Mouse (Mus musculus): ENCODE results near the gene Ahdc1. TPM values are rescaled to one million over a fixed set of nuclear protein-coding genes. Genes with fewer than 3 reads are reported as not detected.

Gene Ahdc1
- 10 to 100 TPM; 36.3 to 38.5 TPM for total RNA-seq (2021)
- long read RNA-seq, experiment 1, partial matches to known transcripts = 4 of 5 reads
- long read RNA-seq, experiment 1, other reads (novel, unspliced or antisense) = 1 of 5 reads
- long read RNA-seq, experiment 2, partial matches to known transcripts = 4 of 4 reads
- long read RNA-seq, experiment 2, other reads (novel, unspliced or antisense) = 0 of 4 reads

DNA sequence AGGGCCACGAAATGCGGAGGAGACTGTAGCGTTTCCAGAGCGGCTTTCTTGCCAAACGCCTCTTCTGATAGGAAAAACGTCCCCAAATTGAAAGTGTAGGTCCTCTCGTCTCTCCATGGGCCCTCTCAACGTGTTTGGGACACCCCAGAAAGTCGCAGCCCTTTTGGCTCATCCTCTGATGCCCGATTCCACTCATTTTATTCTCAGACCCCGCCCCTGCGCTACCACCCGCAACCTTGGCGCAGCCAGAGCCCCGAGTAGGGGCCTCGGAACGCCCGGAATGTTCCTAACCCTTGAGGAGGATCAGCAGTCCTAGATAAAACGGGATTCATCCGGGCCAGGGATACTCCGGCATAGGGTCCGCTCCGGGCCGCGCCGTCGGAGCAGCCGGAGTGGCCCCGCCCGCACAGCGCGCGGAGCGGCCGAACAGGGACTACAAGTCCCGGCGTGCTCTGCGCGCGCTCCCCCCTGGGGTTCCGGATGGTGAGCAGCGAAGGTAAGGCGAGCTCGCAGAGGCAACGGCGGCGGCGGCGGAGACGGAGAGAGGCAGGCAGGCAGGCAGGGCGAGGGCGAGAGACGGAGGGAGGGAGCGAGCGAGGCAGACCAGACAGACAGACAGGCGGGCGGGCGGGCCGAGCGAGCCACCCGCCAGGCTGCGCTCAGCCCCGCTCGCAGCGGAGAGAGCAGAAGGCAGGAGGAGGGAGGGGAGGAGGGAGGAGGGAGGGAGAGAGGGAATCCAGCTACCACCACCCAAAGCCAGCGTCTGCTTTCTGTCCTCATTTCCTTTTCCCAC, at the start of gene Ahdc1:
Ahdc1 (plus strand) TSS at position 233 of the 793 bp plus-strand sequence.
- DNase-seq = peak; percentile 94 to 95

DNA sequence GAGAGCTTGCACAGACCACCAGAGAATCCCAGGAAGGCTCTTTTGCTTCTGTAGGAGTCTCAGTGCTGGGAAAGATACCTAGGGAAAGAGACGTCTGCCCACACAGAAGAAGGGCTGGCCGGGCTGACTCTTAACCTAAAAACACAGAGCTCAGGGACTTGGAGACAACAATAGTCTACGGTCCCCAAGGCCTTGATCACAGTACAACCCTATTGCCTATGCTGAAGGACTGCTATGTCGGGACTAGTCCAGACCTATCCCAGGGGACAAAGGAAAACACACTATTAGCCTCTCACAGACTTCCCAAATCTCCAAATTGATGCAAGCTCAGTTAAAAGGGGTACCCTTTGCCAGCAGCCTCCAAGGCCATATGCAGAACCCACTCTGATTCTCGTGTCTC, 49.2 kb upstream of the Ahdc1 start:
- DNase-seq = peak in 1 of 2 experiments; percentile 50

DNA sequence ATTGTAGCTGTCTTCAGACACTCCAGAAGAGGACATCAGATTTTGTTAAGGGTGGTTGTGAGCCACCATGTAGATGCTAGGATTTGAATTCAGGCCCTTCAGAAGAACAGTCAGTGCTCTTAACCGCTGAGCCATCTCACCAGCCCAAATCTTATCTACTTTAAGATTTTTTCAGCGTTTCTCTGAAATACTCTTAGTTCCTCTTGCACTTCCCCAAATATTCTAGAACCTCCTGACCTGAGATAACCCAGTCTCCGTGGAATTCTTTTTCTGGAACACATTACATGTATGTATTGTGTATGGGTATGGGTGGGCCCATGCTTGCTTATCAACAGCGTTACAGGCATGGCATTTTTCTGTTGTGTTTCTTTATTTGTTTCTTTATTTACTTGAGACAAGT, 48.4 kb upstream of the Ahdc1 start:
- no peak for DNase-seq

DNA sequence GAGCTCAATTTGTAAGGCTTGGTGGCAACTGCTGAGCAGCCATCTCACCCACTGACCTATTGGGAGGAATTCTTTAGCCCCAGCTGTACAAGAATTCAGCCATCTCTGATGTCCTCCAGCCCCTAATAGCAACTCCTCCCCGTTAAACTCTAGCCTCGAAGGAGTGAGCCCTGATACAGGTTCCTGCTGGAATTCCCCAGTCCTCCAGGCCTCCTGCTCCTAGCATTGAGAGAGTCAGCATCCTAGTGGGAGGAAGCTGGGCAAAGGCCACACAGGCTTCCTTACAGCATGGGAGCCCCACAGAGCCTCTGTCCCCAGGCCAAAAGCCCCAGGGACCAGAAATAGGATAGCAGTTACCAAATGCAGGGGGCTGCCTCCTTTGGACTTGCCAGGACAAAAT, 47.6 kb upstream of the Ahdc1 start:
- DNase-seq = no peak

DNA sequence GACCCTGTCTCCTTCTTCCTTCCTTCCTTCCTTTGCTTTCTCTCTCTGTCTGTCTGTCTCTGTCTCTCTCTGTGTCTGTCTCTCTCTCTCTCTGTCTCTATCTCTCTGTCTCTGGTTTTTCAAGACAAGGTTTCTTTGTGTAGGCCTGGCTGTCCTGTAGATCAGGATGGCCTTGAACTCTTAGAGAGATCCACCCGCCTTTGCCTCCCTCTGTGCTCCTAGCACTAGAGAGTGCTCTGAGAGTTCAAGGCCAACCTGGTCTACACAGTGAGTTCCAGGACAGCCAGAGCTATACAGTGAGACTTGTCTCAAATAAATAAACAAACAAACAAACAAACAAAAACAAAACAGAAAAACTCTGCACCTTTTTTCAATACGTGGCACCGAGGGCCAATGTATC, 47.0 kb upstream of the Ahdc1 start:
- no peak for DNase-seq

DNA sequence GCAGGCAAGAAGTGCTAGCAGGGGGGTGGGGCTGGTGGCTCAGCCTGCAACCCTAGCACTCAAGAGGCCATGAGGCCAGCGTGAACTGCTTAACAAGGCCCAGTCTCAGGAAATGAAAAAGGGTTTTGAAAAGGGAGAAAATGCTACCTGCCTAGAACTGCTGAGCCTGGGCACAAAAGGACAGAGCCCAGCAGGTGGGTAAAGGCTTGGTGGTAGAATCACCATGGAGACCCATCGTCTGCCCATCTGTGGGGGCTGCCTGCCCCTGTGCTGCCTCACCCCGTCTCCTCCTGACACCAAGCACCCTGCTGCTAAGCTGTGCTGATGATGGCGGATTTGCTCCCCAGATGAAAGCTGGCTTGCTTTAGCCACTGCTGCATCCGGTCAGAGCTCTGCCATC, 46.6 kb upstream of the Ahdc1 start:
- no peak for DNase-seq

DNA sequence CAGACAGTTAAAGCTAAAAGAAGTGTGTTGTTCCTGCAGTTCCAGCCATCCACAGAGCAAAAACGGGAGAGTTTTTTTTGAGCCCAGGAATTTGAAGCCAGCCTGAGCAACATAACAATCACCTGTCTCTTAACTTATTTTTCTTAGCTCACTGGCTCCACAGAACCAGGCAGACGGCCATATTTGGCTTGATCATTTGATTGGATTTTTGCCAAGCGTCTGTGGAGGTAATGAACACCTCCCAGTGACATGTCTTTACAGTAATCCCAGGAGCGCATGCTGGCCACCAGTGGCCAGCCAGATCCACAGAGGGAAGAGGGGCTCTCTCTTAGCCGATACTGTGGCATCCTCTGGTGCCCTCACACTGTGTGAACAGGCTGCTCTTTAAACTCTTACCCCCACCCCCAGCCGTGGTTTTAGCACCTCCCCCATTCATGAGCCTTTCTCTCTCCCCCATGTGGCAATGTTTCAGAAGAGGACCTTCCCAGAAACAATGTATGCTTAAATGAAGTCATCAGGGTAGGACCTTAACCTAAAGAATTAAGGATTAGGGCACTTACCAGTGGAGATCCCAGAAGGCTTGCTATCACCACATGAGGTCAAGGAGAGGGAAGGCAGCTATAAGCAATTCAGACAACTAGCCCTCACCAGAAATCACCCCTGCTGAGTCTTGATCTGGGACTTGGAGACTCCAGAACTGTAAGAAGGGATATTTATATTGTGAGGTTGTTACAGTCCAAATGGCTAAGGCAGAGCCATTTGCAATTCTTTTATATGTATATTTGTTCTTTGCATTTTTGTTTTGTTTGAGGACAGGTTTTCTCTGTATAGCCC, 42.7 kb upstream of the Ahdc1 start:
- no peak for DNase-seq

DNA sequence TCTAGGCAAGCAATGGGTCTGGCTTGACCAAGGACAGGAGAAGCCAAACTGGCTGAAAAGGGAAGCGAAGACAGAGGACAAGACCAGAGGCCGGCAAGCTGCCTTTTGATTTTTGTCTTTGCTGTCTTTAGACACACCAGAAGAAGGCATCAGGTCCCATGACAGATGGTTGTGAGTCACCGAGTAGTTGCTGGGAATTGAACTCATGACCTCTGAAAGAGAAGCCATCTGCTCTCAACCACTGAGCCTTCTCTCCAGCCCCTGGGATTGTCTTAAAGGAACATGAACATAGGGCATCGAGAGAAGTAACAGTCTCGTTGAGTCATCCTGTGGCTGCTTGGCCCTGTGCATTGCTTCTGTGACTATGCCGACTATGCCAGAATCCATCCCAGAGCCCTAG, 39.5 kb upstream of the Ahdc1 start:
- no peak for DNase-seq

DNA sequence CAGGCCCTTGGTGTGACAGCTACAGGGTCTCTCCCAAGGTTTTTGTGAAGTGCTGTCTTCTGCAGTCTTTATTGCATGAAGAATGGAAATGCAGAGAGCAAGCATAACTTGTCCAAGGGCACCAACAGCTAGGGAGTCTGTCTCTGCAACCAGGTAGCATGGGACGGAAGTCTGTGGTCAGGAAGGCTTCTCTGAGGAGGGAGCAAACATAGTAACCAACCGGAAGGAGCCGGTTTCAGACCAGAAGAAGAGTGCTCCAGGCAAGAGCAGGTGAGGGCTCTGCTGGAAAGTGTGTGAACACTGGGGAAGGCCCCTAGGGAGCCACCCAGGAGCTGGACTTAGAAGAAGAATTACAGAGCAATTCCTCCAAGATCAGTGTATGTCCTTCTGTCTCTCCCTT, 39.0 kb upstream of the Ahdc1 start:
- DNase-seq = no peak

DNA sequence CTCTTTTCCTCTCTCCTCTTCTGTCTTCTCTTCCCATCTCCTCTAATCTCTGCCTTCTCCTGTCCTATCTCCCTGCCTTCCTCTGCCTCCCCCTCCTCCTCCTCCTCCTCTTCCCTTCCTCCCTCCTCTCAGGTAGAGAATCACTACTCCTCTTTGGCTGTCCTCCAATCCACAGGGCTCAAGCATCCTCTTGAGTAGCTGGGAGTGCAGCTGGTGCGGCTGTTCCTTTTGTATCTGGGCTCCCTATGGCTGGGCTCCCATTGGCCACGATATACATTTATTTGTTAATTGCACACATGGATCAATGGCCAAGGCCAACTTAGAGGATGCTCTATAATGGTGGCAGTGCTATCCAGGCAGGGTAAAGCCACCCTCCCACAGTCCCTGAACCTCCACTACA, 38.5 kb upstream of the Ahdc1 start:
- DNase-seq = no peak

DNA sequence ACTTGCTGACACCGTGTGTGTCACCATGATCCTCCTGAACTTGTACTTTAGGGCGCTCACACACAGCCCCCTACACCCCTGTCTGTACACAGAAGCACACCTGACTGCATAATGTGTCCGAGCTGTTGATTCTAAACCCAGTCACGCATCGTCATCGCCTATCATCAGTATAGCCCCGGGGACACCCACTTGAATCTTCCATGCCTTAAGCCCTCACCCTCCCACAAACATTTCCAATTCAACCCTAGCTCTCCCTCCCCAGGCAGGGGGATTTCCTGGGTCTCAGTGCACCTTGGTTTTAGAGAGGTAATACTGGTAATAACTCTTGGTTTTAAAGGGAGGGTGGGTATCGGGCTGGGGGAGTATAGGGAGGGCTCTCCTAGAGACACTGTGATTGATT, 37.9 kb upstream of the Ahdc1 start:
- DNase-seq = no peak

DNA sequence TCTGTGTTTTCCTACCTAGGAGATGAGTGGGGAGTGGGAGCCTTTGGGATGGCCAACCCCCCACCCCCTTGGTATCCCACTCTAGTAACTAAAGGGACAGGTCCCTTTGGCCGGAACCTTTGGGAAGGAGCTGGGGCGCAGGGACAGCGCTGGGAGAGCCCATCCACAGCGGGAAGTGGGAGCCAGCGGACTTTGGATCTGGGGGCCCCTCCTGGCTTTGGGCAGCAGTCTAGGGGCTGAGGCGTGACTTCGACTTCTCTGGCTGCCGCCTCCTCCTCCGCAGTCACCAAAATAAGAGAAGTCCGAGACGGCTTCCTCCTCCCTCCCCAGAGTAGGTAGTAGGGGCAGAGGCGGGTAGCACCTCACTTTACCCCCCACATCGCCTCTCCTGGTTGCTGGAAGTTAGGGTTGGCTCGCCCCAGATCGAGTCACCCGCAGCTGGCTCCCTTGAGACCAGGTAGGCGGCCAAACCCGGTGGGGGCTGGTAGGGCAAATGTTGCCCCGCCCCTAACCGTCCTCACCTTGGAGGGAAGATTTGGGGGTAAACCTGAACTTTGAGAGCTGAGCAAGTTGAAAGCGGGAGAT, 37.2 kb upstream of the Ahdc1 start, which contains the start of gene Fgr:
Fgr (plus strand) TSS at position 282 of the 585 bp plus-strand sequence.
- DNase-seq = peak in 1 of 2 experiments; percentile 30

DNA sequence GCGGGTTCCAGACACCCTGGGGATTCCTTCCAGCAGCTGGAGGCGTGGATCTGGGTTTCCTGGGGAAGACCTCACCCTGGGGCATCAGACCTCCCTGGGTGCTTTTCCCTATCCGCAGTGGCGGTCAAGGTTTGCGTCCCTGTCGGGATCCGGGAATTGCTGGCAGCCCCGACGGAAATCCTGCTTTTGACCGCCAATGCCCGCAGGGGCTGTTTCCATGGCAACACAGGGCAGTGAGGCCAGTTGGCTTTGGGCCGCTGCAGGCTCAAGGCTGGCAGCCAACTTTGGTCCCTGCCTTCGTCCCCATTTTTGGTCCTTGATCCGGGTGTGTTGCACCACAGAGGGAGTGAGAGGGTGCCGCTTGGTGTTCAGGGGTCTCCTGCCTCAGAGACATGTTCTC, 36.2 kb upstream of the Ahdc1 start:
- peak; percentile 69 to 79 for DNase-seq

DNA sequence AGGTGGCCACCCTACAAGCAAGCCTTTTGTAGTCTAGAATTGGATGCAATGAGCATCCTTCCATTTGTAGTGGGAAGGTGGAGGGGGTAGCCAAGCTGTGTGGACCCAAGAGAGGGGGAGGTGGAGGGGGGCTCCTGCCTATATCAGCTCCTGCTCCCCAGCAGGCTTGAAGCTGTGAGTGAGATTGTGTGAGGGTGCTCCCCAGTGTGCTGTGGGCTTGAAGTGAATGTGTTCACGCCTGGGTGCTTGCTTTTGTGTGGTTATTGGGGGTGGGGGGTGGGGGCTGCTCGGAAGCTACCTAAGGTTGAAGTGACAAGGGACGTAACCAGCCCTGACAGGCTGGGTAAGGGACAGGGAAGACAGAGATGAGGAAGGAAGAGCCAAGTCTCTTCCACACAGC, 35.3 kb upstream of the Ahdc1 start:
- DNase-seq = no peak

DNA sequence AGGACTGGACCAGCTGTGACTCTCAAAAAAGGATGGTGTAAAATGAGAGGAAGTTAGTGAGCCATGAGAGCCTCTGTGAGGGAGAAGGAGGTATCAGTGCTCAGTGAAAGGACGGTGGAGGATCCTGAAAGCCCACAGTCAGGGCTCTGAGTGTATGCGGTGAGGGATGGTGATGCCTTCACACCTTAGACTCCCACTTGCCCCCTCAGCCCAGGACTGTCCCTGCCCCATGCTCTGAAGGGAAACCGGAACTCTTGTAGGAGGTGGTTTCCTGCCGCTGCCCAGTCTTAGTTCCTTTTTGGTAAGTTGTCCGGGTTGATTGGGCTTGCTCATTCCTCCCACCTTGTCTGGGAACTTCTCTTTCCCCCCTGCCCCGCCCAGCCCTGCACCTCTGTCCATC, 34.3 kb upstream of the Ahdc1 start:
- DNase-seq = peak in 1 of 2 experiments; percentile 32

DNA sequence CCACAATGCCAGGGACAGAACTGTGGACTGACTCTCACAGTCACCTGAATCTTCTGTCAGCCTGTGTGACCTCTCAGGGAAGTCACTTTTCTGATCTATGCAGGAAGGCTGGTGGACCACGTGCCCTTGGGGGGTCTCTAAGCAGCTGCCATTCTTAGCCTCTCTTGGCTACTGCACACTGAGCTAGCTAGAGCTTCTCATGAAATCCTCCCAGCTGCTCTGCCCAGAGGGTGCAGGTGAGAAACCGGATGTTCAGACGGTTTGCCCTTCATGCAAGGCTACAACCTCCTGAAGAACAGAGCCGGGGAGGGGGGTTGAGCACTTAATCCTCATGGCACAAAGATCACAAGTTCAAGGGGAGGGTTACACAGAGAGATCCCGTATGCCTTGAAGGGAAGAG, 33.5 kb upstream of the Ahdc1 start:
- no peak for DNase-seq

DNA sequence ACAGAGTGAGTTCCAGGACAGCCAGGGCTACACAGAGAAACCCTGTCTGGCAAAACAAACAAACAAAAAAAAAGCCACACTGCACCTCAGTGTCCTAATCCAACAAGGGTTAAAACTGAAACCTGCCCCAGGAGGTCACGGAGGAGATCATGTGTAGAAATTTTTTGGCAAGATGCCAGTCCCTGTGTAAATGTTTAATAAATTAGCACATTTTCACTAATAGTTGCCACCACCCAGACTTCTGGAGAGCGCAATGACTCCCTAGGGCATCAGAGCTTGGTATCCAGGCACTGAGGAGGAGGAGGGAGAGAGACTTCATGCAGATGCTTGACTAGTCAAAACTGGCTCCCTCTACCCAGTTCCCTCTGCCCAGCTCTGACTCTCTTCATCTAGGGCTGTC, 31.9 kb upstream of the Ahdc1 start:
- no peak for DNase-seq

DNA sequence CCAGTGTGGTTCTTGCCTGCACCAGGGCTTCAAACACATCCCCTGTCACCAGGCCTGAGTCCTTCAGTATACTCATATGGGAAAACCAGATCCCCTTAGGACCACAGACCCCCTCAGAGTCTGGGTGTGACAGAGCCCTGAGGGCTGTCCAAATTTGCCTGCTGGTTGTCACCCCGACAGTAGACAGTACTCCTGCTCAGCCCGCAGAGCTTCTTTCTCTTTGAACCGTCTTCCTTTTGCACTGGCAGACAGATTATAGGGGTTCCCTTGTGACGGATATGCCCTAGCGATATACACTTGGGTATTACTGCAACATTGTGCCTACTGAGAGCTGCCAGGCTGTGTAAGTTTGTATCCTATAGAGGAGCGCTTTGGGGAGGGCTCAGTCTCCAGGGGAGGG, 29.4 kb upstream of the Ahdc1 start:
- no peak for DNase-seq

DNA sequence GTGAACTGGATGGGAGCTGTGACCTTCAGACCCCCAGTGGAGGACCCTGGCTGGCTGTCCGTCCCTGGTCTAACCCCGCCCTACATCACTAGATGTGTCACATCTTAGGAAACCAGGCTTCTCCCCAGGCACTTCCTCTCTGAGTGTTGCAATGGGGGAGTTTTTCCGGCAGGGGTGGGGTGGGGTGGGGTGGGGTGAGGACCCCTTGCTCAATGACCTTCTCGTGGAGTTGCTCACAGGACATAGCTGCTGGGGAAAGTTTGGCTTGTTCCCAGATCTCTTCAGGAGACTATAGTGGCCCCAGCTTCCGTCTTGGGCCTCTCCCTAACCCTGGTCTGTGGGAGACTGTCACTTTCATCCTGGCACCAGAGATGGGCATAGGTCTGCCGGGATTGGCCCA, 28.1 kb upstream of the Ahdc1 start:
- DNase-seq = no peak

DNA sequence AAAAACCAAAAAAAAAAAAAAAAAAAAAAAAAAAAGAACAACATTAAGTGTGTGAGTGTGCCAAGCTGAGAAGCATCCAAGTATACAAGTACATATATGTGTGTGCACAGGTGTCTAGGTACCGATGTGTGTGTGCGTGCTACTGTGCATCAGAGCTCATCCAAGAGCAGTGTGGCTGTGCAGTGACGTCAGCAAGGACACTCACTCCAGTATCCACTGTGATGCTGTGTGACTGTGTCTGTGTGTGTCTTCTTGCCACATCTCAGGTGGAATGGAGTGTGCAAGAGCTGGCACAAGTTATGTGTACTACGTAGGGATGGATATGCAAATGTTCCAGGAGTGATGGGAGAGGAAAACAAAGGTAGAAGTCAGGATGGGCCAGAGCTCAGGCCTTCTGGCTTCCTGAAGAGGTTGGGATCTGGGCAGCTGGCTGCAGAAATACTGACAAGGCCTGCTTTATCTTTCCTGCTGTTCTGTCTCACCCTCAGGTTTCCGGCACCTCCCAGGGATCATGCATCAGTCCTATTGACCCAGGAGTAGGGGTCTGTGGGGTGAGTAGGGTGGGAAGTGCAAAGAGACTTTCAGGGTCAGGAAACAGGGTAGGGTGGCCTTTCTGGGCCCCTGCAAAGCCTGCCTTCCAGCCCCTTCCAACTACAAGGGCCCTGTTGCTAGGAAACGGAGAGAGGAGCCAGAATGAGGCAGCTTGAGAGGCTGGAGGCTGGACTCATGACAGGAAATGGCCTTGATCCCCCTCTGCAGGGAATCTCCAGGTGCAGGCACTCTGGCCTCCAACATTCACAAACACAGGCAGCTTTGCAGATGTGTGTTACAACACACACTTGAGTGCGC, 27.2 kb upstream of the Ahdc1 start:
- no peak for DNase-seq

DNA sequence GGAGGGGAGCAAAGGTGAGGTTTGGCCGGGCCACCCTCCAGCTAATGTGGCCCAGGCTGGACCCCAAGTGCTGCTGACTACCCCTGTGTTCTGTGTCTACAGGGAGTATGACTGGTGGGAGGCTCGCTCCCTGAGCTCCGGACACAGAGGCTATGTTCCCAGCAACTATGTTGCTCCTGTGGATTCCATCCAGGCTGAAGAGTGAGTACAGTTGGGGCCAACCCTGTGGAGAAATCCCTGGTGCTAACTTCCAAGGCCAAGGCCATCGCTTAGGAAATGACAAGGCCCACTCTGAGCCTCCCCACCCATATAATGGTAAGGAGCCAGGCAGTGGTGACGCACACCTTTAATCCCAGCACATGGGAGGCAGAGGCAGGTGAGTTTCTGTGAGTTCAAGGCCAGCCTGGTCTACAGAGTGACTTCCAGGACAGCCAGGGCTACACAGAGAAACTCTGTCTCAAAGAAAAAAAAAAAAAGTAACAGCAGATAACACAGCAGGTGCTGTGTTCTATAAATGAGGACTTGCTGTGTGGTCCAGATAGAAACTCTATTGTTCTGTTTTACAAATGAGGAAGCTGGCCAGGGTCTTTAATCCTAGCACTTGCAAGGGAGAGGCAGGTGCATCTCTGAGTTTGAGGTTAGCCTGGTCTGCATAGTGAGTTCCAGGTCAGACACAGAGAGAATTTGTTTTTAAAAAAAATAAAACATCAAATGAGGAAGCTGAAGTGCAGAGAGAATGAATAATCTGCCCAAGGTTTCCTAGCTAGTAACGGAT, 22.3 kb upstream of the Ahdc1 start:
- DNase-seq = no peak

Measured in heart, adult 18-20 months (tissue).